Mouse (Mus musculus) lung, adult 2 months (tissue): ENCODE results near the gene Pde1c. TPM values are rescaled to one million over a fixed set of nuclear protein-coding genes. Genes with fewer than 3 reads are reported as not detected.

Experiments
- DNase-seq: peaks from one replicate; pipeline ENCODE4 v3.0.0; 2022
- H3K4me1 ChIP-seq: fragments of 200-500 bp; 2 replicates; pipeline ENCODE4 v1.6.1; 2011; ENCODE audit warnings: low read length; ENCODE audit not compliant: control insufficient read depth, insufficient read depth
- H3K4me3 ChIP-seq: fragments of 200-500 bp; replicated peaks from 2 replicates; pipeline ENCODE3; 2011; ENCODE audit warnings: low read depth, mild to moderate bottlenecking, control low read depth, low read length; ENCODE audit errors: extremely low read depth
- CTCF ChIP-seq: fragments of 200-500 bp; IDR thresholded peaks from 2 replicates; pipeline ENCODE4 v1.5.1; 2011; ENCODE audit warnings: mild to moderate bottlenecking, low read length, control low read depth; ENCODE audit not compliant: insufficient read depth
- POLR2A ChIP-seq: fragments of 200-500 bp; IDR thresholded peaks from 2 replicates; pipeline ENCODE4 v1.6.1; 2011; ENCODE audit warnings: low read depth, mild to moderate bottlenecking, control low read depth, low read length, borderline replicate concordance; ENCODE audit errors: extremely low read depth
- WGBS: fragments of 180-500 bp; shearing (Covaris S2); methylation state at CpG from one replicate; pipeline ENCODE4 v1.1.7; 2018; 5-methylcytosine and 5-hydroxymethylcytosine counted together
- polyA plus RNA-seq: library from polyadenylated mRNA; depleted of rRNA; stranded (reverse); fragments of >200 nt; gene quantifications from 2 replicates; pipeline ENCODE4 v1.2.3, GENCODE M21; 2012

Pde1c gene
- polyA plus RNA-seq, 1 experiment: 0.19 TPM

GRCm38 (mm10) chr6:56555848-56556247 lies 13.1 kb downstream of the Pde1c start:
- TF ChIP-seq CTCF (no peak), POLR2A (no peak)
- no peak for DNase-seq
- WGBS: 76% methylated on average over 3 of the region's 3 CpGs

DNA sequence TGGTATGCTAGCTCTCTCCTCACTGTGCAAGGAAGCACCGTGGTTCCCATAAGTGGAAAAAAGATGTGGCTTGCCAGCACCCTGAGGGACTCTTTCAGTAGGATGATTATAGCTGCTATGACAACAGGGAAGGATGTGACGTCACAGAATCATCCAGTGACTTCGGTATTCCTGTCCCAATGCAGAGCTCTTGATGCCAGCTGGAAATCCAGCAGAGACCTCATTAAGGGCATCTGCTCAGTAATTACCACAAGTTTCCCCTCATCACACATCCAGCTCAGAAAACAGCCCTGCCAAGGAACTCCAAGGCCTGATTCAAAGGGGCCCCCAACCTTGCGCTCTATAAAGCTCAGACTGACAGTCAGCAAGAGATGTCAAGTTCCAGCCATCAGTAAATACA lies 13.5 kb downstream of the Pde1c start:
- 58% methylated on average over 4 of the region's 4 CpGs for WGBS
- Histone ChIP-seq H3K4me1 (no peaks in the 10 kb centered on the region), H3K4me3 (no peak overlapping the region)
- DNase-seq: no peak
- no peak for TF ChIP-seq POLR2A

More at GRCm38 (mm10) chr6:56555848-56556247, 13.1 kb downstream of the Pde1c start:
- Histone ChIP-seq H3K4me3 (no peak overlapping the region), H3K4me1 (no peaks in the 10 kb centered on the region)

DNA sequence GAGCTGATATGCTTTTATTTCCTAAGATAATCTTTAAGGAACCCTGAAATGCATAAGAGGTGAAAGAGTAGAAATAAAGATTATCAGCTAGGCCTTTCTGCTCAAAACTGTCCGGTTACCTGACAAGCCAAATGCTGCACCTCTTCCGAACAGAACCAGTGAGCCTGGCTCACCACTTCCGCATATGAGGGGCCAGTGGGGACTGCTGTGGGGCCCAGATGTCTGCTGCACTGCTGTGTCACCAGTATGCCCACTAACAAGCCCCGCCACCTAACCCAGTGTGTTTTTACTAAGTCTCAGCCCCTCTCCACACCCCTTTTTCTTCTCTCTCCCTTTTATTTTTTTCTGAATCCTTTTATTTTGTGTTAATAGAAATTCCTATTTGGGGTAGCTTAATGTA lies 17.9 kb downstream of the Pde1c start:
- Histone ChIP-seq H3K4me1 (no peaks in the 10 kb centered on the region), H3K4me3 (no peak overlapping the region)
- WGBS: 65% methylated on average over 4 of the region's 4 CpGs
- TF ChIP-seq CTCF: no peak
- TF ChIP-seq POLR2A: no peak
- DNase-seq: no peak

- no peak for DNase-seq
- Histone ChIP-seq H3K4me3 (no peak overlapping the region), H3K4me1 (no peaks in the 10 kb centered on the region)
- TF ChIP-seq POLR2A (no peak), CTCF (no peak)
- WGBS: 70% methylated on average over 5 of the region's 5 CpGs
Measured at GRCm38 (mm10) chr6:56540247-56540646, 28.7 kb downstream of the Pde1c start.

GRCm38 (mm10) chr6:56534653-56535052 lies 34.2 kb downstream of the Pde1c start:
- DNase-seq: no peak
- Histone ChIP-seq H3K4me3 (no peak overlapping the region), H3K4me1 (no peaks in the 10 kb centered on the region)
- TF ChIP-seq CTCF: no peak
- no peak for TF ChIP-seq POLR2A

GRCm38 (mm10) chr6:56532257-56532656 lies 36.6 kb downstream of the Pde1c start:
- no peak for TF ChIP-seq CTCF
- TF ChIP-seq POLR2A: no peak
- Histone ChIP-seq H3K4me3 (no peak overlapping the region), H3K4me1 (no peaks in the 10 kb centered on the region)
- 41% methylated on average over 2 of the region's 2 CpGs for WGBS
- no peak for DNase-seq

GRCm38 (mm10) chr6:56523938-56524866 lies 44.7 kb downstream of the Pde1c start:
- WGBS: 85% methylated on average over 6 of the region's 6 CpGs
- no peak for DNase-seq

GRCm38 (mm10) chr6:56489161-56489560 lies 79.7 kb downstream of the Pde1c start:
- no peak for DNase-seq
- no peaks in the 10 kb centered on the region for H3K4me1 ChIP-seq
- WGBS: 65% methylated on average over 5 of the region's 5 CpGs
- TF ChIP-seq POLR2A (no peak), CTCF (no peak)
- no peak overlapping the region for H3K4me3 ChIP-seq

More at GRCm38 (mm10) chr6:56523938-56524866, 44.7 kb downstream of the Pde1c start:
- Histone ChIP-seq H3K4me3 (no peak overlapping the region), H3K4me1 (no peaks in the 10 kb centered on the region)
- no peak for TF ChIP-seq CTCF
- TF ChIP-seq POLR2A: no peak

GRCm38 (mm10) chr6:56485078-56485477 lies 83.8 kb downstream of the Pde1c start:
- TF ChIP-seq POLR2A (no peak), CTCF (no peak)
- no peak for DNase-seq
- WGBS: 57% methylated on average over 3 of the region's 3 CpGs
- Histone ChIP-seq H3K4me3 (no peak overlapping the region), H3K4me1 (no peaks in the 10 kb centered on the region)

DNA sequence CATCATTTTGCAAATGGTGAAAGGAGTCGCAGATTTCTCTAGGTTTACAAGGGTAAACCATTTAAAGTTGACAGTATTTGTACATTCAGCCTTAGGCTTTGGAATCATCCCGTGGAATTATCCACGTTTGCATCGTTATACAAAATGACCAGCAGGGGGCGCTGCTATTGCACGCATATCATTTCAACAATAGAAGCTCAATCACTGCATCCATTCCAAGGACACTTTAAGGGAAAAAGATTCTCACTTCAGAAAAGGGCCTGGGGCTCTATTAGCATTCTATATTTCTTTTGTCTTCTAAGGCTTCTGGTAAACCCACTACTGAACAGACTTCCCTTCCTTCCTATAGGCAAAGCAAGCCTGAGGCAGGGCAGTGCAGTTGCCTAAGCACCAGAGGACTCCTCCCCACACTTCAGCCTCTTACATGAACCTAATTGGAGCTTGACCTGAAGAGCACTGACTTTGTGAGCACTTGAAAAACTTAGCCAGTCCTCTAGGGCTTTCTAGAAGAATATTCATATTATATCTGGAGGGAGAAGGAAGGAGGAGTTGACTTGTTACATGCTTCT lies 87.9 kb downstream of the Pde1c start:
- TF ChIP-seq POLR2A (no peak), CTCF (no peak)
- 2% methylated on average over 6 of the region's 6 CpGs for WGBS
- H3K4me3 ChIP-seq: no peak overlapping the region
- no peaks in the 10 kb centered on the region for H3K4me1 ChIP-seq
- DNase-seq: peak; percentile 20

- WGBS: 21% methylated on average over 6 of the region's 6 CpGs
- Histone ChIP-seq H3K4me3 (no peak overlapping the region), H3K4me1 (no peaks in the 10 kb centered on the region)
- DNase-seq: no peak
- TF ChIP-seq CTCF (no peak), POLR2A (no peak)
Measured at GRCm38 (mm10) chr6:56476581-56476980, 92.3 kb downstream of the Pde1c start.
